Mouse (Mus musculus) midbrain, embryonic 12.5 days (tissue): ENCODE results near the gene Il25. TPM values are rescaled to one million over a fixed set of nuclear protein-coding genes. Genes with fewer than 3 reads are reported as not detected.
"Not testable (repeated sequence)": the region's sequence is repeated elsewhere in the genome, so short reads cannot be mapped to it uniquely, and the experiment has no call there.

ENCODE experiments used
- ATAC-seq: fragments of 200-750 bp; cut with Nextera tagmentation; 2 replicates; pipeline ENCODE4 v1.8.0; 2017; ENCODE audit warnings: low read depth, moderate TSS enrichment, moderate library complexity; ENCODE audit not compliant: low FRiP score
- H3K27ac ChIP-seq: fragments of 300-500 bp; sonication (generic); replicated peaks from 2 replicates; pipeline ENCODE4 v1.5.1; 2016; ENCODE audit warnings: mild to moderate bottlenecking
- H3K27me3 ChIP-seq: fragments of 300-500 bp; sonication (generic); 2 replicates; pipeline ENCODE4 v1.6.1; 2016; ENCODE audit warnings: mild to moderate bottlenecking
- H3K36me3 ChIP-seq: fragments of 300-500 bp; sonication (generic); 2 replicates; pipeline ENCODE4 v1.6.1; 2016
- H3K4me1 ChIP-seq: fragments of 300-500 bp; sonication (generic); 2 replicates; pipeline ENCODE4 v1.6.1; 2016
- H3K4me2 ChIP-seq: fragments of 300-500 bp; sonication (generic); replicated peaks from 2 replicates; pipeline ENCODE4 v1.6.1; 2016; ENCODE audit warnings: mild to moderate bottlenecking, moderate library complexity
- H3K4me3 ChIP-seq: fragments of 300-500 bp; sonication (generic); 2 replicates; pipeline ENCODE4 v1.5.1; 2016; ENCODE audit warnings: mild to moderate bottlenecking
- H3K9ac ChIP-seq: fragments of 300-500 bp; sonication (generic); replicated peaks from 2 replicates; pipeline ENCODE4 v1.6.1; 2016; ENCODE audit warnings: mild to moderate bottlenecking, moderate library complexity
- H3K9me3 ChIP-seq: fragments of 300-500 bp; sonication (generic); 2 replicates; pipeline ENCODE4 v1.6.1; 2016; ENCODE audit warnings: mild to moderate bottlenecking
- WGBS: fragments of 180-500 bp; shearing (Covaris S2); methylation state at CpG from one replicate; pipeline ENCODE4 v1.1.7; 2016; 5-methylcytosine and 5-hydroxymethylcytosine counted together
- polyA plus RNA-seq: library from polyadenylated mRNA; unstranded; fragments of >200 nt; fragmentation: Nextera tagmentation; extraction: Ambion mirVana; gene quantifications from 2 replicates; pipeline ENCODE4 v1.2.1, GENCODE M21; 2016

Gene Il25
- polyA plus RNA-seq, 1 experiment from 2014 or later = not detected

GRCm38 (mm10) chr14:54944939-54945338 lies 12.4 kb downstream of the Il25 start:
- Histone ChIP-seq H3K27me3 (no peaks in the 10 kb centered on the region), H3K4me2 (no peak overlapping the region), H3K27ac (no peak overlapping the region), H3K36me3 (no peaks in the 10 kb centered on the region), H3K9ac (no peak overlapping the region), H3K4me3 (no peak overlapping the region), H3K9me3 (no peaks in the 10 kb centered on the region), H3K4me1 (no peaks in the 10 kb centered on the region)
- WGBS = 64% methylated on average over 2 of the region's 2 CpGs
- ATAC-seq = no peak

- no peak for ATAC-seq
Observed at GRCm38 (mm10) chr14:54945975-54946704, 13.6 kb downstream of the Il25 start.

DNA sequence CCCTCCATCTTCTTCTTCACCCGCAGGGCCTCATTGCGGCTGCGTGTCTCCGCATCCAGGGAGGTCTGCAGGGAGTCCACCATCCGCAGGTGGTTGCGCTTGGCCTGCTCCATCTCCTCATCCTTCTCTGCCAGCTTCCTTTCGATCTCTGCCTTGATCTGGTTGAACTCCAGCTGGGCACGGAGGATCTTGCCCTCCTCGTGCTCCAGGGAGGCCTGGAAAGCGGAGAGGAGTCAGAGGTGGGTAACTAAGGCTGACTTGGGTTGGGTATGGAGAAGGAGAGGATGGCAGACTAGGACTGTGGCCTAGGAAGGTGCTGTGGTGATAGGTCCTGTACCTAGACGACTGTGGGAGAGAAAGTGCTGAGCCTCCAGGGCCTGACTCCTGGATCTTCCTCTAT lies 14.5 kb downstream of the Il25 start:
- H3K9ac ChIP-seq, H3K36me3 ChIP-seq, H3K27me3 ChIP-seq, H3K4me3 ChIP-seq, ATAC-seq, H3K4me1 ChIP-seq, H3K27ac ChIP-seq, H3K9me3 ChIP-seq, H3K4me2 ChIP-seq: not testable (repeated sequence)
- 85% methylated on average over 11 of the region's 11 CpGs for WGBS

More at GRCm38 (mm10) chr14:54945975-54946704, 13.6 kb downstream of the Il25 start:
- no peaks in the 10 kb centered on the region for H3K36me3 ChIP-seq
- H3K4me2 ChIP-seq = no peak overlapping the region
- WGBS = 82% methylated on average over 19 of the region's 19 CpGs
- no peak overlapping the region for H3K4me3 ChIP-seq
- no peaks in the 10 kb centered on the region for H3K27me3 ChIP-seq
- no peaks in the 10 kb centered on the region for H3K9me3 ChIP-seq
- no peak overlapping the region for H3K9ac ChIP-seq
- no peak overlapping the region for H3K27ac ChIP-seq
- H3K4me1 ChIP-seq = no peaks in the 10 kb centered on the region

DNA sequence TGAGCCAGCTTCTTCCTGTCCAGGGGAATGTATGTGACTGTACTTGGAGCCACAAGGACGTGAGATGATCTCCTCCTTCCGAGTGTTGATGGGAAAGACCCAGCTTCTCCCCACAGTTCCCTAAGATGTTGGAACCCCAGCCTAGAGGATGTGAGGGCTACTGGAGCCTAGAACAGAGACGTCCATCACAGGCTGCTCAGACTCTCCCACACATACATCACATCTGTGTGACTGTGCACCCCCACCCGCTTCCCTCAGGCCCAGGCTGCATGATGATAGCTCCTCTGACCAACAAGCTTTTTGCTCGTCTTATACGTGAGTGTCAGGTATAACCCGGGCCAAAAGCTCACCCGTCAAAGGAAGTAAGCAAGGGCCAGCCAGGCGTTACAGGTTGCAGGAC lies 16.3 kb downstream of the Il25 start:
- H3K4me3 ChIP-seq = no peak overlapping the region
- no peaks in the 10 kb centered on the region for H3K4me1 ChIP-seq
- 90% methylated on average over 9 of the region's 9 CpGs for WGBS
- no peak overlapping the region for H3K9ac ChIP-seq
- H3K9me3 ChIP-seq = no peaks in the 10 kb centered on the region
- H3K4me2 ChIP-seq = no peak overlapping the region
- H3K27me3 ChIP-seq = no peaks in the 10 kb centered on the region
- no peaks in the 10 kb centered on the region for H3K36me3 ChIP-seq
- no peak for ATAC-seq
- no peak overlapping the region for H3K27ac ChIP-seq

GRCm38 (mm10) chr14:54950493-54950892 lies 18.0 kb downstream of the Il25 start:
- Histone ChIP-seq H3K4me1 (no peaks in the 10 kb centered on the region), H3K36me3 (no peaks in the 10 kb centered on the region), H3K9me3 (no peaks in the 10 kb centered on the region), H3K4me3 (no peak overlapping the region), H3K4me2 (no peak overlapping the region), H3K27ac (no peak overlapping the region), H3K27me3 (no peaks in the 10 kb centered on the region), H3K9ac (no peak overlapping the region)
- WGBS = 60% methylated on average over 12 of the region's 12 CpGs
- no peak for ATAC-seq

GRCm38 (mm10) chr14:54951587-54951986 lies 19.1 kb downstream of the Il25 start:
- Histone ChIP-seq H3K4me3 (no peak overlapping the region), H3K4me1 (no peaks in the 10 kb centered on the region), H3K9me3 (no peaks in the 10 kb centered on the region), H3K9ac (no peak overlapping the region), H3K4me2 (no peak overlapping the region), H3K27me3 (no peaks in the 10 kb centered on the region), H3K36me3 (no peaks in the 10 kb centered on the region), H3K27ac (no peak overlapping the region)
- no peak for ATAC-seq
- WGBS = 90% methylated on average over 6 of the region's 6 CpGs

DNA sequence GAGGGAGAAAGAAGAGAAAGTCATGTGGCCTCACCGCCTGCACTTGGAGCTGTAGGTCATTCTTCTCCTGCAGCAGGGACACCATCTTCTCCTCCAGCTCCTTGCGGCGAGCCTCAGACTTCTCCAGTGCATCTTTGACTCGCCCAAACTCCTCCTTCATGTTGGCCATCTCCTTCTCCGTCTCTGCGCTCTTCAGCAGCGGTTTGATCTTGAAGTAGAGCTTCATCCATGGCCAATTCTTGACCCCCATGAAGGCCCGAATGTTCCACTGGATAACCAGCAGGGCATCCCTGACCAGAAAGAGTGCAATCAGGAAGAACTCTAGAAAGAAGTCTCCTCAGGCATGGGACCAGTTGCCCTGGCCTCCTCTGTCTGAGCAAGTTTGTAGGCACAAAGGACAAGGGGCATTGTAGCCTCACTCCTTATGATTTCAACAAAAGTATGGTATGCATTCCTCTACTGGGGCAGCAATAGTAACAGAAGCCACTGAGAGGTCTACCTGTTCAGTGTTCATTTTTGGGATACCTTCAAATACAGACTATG lies 21.2 kb downstream of the Il25 start:
- Histone ChIP-seq H3K36me3 (no peaks in the 10 kb centered on the region), H3K9me3 (no peaks in the 10 kb centered on the region), H3K27me3 (no peaks in the 10 kb centered on the region), H3K4me3 (no peak overlapping the region), H3K27ac (no peak overlapping the region), H3K4me2 (no peak overlapping the region), H3K9ac (no peak overlapping the region), H3K4me1 (no peaks in the 10 kb centered on the region)
- WGBS = 93% methylated on average over 8 of the region's 8 CpGs
- ATAC-seq = no peak

DNA sequence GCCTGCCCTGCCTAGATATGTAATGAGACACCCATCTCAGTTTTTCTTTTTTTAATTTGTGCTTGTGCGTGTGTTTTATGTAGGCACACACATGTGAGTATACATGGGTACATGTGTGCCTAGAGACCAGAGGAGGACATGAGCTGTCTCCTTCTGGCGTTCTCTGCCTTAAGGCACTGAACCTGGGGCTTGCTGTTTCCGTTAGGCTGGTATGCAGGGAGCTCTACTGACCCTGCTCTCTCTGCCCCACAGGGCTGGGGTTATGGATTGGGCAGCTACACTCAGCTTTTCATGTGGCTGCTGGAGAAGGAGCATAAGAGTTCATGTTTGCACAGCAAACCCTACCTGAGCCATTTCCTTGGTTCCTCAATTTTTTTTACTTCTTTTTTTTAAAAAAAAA lies 22.0 kb downstream of the Il25 start:
- 88% methylated on average over 3 of the region's 3 CpGs for WGBS
- H3K4me2 ChIP-seq = no peak overlapping the region
- H3K9me3 ChIP-seq = no peaks in the 10 kb centered on the region
- ATAC-seq = no peak
- H3K27ac ChIP-seq = no peak overlapping the region
- no peaks in the 10 kb centered on the region for H3K27me3 ChIP-seq
- no peak overlapping the region for H3K9ac ChIP-seq
- no peaks in the 10 kb centered on the region for H3K4me1 ChIP-seq
- no peaks in the 10 kb centered on the region for H3K36me3 ChIP-seq
- no peak overlapping the region for H3K4me3 ChIP-seq

- no peak overlapping the region for H3K4me2 ChIP-seq
- no peaks in the 10 kb centered on the region for H3K9me3 ChIP-seq
- H3K4me1 ChIP-seq = no peaks in the 10 kb centered on the region
- 83% methylated on average over 3 of the region's 3 CpGs for WGBS
- H3K36me3 ChIP-seq = no peaks in the 10 kb centered on the region
- no peak overlapping the region for H3K4me3 ChIP-seq
- no peaks in the 10 kb centered on the region for H3K27me3 ChIP-seq
- ATAC-seq = no peak
- H3K9ac ChIP-seq = no peak overlapping the region
- no peak overlapping the region for H3K27ac ChIP-seq
Observed at GRCm38 (mm10) chr14:54955481-54955880, 23.0 kb downstream of the Il25 start.

- no peak for ATAC-seq
- Histone ChIP-seq H3K4me2 (no peak overlapping the region), H3K4me3 (no peak overlapping the region), H3K4me1 (no peaks in the 10 kb centered on the region), H3K27ac (no peak overlapping the region), H3K9ac (no peak overlapping the region), H3K9me3 (no peaks in the 10 kb centered on the region), H3K27me3 (no peaks in the 10 kb centered on the region), H3K36me3 (no peaks in the 10 kb centered on the region)
- WGBS = 85% methylated on average over 9 of the region's 9 CpGs
Observed at GRCm38 (mm10) chr14:54956533-54956932, 24.0 kb downstream of the Il25 start.

- Histone ChIP-seq H3K9me3 (no peaks in the 10 kb centered on the region), H3K4me3 (no peak overlapping the region), H3K27ac (no peak overlapping the region), H3K4me1 (no peaks in the 10 kb centered on the region), H3K4me2 (no peak overlapping the region), H3K27me3 (no peaks in the 10 kb centered on the region), H3K9ac (no peak overlapping the region), H3K36me3 (no peaks in the 10 kb centered on the region)
- WGBS = 83% methylated on average over 4 of the region's 4 CpGs
- no peak for ATAC-seq
Observed at GRCm38 (mm10) chr14:54958503-54958902, 26.0 kb downstream of the Il25 start.

GRCm38 (mm10) chr14:54959197-54959596 lies 26.7 kb downstream of the Il25 start:
- ATAC-seq = no peak
- Histone ChIP-seq H3K4me1 (no peaks in the 10 kb centered on the region), H3K4me2 (no peak overlapping the region), H3K4me3 (no peak overlapping the region), H3K27ac (no peak overlapping the region), H3K9ac (no peak overlapping the region), H3K36me3 (no peaks in the 10 kb centered on the region), H3K27me3 (no peaks in the 10 kb centered on the region), H3K9me3 (no peaks in the 10 kb centered on the region)
- 96% methylated on average over 3 of the region's 3 CpGs for WGBS
